Mouse (Mus musculus): ENCODE data around the gene Spg7.
"Not testable (repeated sequence)": the region's sequence is repeated elsewhere in the genome, so short reads cannot be mapped to it uniquely, and the experiment has no call there.

Spg7 gene

DNA sequence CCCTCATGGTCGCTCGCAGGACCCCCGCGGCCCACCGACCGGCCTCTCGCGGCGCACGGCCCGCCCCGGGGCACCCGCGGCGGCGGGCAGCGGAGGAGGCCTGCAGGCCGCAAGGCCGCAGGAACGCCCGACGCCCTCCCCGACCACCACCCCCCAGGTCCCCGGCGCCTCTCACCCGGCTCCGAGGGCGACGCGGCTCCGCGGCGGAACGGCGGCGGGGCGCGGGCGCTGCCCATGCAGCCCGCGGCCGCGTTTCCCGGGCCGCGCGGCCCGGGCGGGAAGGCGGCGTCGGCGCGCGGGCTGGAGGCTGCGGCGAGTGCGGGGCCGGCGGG lies 21.0 kb upstream of the Spg7 start:
- no peak for DNase-seq

DNA sequence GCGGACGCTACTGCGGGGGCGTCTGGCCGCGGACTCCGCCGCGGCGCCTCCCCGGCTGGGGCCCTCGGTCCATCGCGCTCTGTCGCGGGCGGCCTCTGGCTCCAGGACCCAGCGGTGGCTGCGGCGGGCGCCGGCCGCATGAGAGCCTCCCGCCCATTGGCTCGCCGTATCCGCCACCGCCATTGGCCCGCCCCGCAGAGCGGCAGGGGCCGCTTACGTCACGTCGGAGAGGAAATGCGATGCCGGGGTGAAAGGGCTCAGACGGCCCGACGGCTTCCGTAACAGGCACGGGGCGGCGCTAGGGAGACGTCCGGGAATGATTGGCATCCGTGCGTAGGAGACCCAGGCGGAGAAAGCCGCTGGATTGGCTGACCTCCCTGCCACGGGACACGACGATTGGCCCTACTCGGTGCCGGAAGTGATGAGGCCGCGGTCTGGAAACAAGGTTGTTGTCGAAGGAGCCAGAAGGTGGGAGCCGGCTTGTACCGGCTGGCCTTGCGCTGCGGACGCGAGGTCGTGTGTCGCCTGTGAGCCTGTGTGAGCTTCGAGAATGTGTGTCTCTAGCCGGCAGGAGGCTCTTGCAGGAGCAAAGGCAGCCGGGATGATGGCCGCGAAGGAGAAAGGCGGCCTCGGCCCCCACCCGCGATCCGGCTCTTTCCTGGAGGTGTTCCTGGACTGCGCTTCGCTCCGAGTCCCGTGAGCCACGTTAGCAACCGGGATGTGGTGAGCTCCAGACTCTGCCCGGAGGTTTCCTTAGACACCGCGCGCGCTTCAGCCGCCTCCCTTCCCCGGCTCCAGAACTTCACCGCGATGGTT lies 20.4 kb upstream of the Spg7 start, which contains the start of gene Ankrd11:
Ankrd11 (minus strand) TSS at position 120 of the 816 bp plus-strand sequence.
- peak; percentile 100 for DNase-seq

DNA sequence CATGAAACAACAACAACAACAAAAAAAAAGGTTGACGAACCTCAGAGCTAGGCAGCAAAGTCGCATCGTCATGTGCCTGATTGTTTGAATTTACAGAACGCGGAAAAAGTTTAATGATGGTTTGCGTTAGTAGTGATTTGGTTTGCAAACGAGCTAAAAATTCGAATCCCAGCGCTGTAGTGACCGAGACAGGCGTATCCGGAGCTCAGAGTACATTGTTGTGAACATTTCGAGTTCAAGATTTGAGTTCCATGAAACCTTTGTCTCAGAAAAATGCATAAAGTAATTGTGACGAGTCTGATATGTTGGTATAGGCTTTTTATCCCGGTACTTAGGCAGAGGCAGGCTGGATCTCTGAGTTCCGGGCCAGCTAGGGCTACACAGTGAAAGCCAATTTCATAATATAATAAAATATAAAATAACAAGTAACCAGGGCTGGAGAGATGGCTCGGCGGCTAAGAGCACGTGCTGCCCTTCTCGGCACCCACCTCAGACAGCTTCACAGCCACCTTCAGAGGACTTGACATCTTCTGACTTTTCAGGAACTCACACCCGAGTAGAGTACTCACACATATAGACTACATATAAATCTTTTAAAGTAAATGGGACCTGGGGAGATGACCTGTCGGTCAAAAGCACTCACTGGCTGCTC lies 19.6 kb upstream of the Spg7 start:
- DNase-seq = no peak

DNA sequence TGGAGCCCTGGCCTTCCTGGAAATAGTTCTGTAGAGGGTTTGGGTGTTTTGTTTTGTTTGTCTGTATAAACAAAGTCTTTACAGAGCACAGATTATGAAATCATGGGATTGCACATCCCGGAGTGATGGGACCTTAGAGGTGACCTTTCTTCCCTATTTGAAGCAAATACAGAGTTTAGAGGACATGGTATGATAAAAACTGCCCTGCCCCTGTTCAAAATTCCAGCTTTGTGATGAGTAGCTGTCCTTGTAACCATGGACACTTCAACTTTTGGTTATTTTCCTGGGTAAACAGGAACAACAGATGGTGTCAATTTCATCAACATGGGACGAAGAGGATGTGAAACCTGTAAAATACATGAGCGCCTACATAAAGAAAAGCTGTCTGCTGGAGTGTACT lies 18.8 kb upstream of the Spg7 start:
- DNase-seq = no peak

DNA sequence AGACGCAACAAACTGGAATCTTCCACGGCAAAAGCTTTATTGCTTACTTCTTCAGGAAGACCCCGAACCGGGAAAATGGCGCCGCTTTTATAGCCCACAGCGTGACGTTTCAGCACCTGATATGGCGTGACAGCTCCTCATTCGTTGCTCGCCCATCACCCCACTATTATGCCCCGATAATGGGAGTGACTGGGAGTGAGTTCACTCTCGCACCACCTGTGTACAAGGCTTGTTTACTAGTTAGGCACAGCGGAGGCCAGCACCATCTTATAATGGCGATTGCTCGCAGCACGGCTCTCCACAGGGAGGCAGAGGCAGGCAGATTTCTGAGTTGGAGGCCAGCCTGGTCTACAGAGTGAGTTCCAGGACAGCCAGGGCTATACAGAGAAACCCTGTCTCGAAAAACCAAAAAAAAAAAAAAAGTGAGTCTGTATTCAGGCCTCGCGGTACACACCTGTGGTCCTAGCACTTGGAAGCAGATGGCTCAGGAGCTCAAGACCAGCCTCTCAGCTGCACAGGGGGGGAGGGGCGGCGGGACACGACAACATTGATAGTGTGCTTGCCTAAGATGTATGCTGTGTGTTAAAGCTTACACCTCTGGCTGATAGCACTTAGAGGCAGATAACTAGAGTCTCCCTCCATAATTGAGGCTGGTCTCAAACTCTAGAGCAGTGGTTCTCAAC lies 17.9 kb upstream of the Spg7 start:
- DNase-seq = not testable (repeated sequence)

DNA sequence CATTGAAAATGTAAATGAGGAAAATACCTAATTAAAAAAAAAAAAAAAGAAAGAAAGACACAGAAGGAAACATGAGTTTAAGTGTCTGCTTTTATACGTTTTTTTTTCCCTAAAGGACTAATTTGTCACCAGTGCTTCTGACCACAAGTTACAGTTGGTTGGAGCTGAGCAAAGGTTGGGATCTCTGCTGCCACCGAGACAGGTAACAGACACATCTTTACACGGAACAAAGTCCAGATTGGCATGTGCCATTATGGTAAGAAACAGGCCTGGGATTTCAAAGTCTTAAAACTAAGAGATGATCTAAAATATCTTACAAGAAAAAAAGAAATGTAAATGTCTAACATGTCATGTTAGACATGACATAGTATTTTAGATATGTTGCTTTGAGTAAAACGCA lies 16.0 kb upstream of the Spg7 start:
- DNase-seq = peak; percentile 44

- DNase-seq = peak; percentile 49
These were observed 14.9 kb upstream of the Spg7 start for GRCm38 (mm10) chr8:123047827-123048226.

DNA sequence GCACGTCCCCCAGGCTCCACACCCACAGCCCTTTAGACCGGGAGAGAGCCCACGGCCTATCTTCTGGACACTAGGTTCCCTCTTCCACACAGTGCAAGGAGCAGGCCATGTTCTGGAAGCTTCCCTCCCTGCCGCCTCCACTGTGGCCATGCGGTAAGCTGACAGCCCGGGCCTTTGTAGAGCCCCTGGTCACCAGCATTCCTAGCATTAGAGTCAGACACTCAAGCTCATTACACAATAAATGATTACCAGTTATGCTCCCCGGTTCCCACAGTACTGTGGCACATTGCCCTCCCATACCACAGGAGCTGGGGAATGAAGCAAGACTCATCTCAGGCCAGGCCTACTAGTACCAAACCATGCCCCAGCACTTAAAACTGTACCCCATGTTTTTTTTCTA lies 14.3 kb upstream of the Spg7 start:
- DNase-seq = peak; percentile 29

DNA sequence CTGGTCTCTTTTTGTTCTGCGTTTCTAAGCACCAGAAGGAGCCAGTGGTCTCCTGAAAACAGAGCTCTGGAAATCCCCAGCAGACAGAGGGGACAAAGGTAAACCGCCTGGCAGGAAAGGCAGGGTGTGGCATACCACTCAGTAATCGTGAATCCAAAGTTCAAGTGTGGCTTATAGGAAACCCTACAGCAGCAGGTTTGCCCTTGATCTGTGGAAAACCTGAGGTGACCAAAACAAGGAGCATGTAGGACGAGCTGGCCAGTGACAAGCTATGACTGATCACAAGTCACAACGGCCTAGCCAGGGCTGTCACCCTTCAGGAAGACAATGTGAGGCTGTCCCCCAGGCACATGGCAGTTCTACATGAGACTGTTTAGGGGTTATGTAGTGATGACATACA lies 11.3 kb upstream of the Spg7 start:
- peak; percentile 65 for DNase-seq

DNA sequence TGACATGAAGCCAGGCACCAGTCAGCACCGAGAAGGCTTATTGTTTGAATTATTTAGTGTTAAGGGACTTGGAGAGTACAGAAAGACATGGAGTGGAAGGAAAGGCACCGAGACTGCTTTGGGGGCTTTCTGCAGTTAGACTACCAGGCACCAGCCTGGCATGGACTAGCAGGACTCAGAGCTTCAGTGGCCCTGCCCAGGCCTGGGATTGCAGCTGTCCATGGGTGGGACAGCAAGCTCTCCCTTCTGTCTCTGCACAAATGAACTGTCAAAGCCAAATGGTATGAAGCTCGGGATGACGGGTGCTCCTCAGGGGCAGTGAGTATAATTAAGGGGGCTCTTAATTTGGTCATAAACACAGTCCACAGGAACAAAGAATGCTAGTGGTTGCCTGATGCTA lies 1.3 kb downstream of the Spg7 start:
- DNase-seq = no peak

- DNase-seq = no peak
These were observed 2.1 kb downstream of the Spg7 start for GRCm38 (mm10) chr8:123064809-123065213.

DNA sequence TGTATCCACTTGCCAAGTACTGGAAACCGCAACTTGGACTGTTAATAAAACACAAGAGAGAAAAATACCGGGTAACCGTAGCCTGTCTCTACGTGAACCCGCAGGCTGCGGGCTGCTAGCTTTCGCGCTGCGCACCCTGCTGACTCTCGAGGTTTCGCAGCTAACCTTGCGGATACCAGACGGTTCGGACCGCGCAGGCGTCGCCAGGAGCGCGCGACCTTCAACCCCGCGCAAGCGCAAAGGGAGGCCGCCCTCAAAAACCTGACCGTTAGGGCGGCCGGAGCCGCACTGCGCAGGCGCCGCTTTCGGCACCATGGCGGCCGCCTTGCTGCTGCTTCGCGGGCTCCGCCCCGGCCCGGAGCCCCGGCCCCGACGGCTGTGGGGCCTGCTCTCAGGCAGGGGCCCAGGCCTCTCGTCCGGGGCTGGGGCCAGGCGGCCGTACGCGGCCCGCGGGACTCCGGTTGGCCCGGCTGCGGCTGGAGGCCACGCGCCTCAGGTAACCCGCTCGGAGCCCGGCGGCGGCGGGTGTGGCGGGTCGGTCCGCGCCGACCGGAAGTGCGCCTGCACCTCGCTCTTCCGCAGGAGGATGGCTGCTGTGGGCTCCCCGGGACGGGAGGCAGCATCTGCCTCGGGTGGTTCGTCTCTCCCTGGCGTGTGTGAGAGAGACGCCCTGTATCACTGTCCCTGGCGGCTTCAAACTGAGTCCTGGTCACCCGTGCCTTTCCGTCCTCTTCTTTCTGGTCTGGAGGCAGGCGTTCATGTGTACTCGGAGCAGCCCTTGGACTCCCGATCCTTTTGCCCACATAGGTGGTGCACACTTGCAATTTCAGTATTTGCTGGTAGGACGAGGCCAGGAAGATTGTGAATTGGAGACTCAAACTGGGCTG lies 2.7 kb downstream of the Spg7 start:
- peak; percentile 97 for DNase-seq

DNA sequence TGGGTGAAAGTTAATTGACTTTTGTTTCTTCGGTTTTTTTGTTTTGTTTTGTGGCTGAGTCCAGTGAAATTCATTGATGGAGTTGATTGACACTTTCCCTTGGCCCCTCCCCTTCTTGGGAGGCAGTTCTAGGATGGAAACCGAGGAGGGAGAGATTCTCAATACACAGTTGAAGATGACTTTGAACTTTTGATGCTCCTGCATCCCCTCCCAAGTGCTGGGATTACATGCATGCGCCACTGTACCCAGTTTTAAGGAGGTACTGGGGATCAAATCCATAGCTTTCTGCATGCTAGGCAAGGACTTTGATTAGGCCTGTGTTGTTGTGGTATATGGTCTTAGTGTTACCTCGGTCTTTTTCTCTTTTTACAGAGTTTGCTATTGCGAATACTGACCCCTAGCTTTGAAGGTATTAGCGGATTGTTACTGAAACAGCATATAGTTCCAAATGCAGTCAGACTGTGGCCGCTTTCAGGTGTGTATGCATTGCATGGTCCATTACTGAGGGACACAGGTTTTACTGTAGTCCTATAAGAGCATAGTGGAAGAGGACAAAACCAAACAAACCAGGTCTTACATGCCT lies 3.5 kb downstream of the Spg7 start:
- DNase-seq = no peak

- peak; percentile 29 for DNase-seq
These were observed 8.4 kb downstream of the Spg7 start for GRCm38 (mm10) chr8:123071176-123071575.

GRCm38 (mm10) chr8:123077213-123077612 lies 14.5 kb downstream of the Spg7 start:
- no peak for DNase-seq

GRCm38 (mm10) chr8:123082993-123083392 lies 20.3 kb downstream of the Spg7 start:
- DNase-seq = no peak

- DNase-seq = no peak
These were observed 20.9 kb downstream of the Spg7 start for GRCm38 (mm10) chr8:123083610-123084009.

DNA sequence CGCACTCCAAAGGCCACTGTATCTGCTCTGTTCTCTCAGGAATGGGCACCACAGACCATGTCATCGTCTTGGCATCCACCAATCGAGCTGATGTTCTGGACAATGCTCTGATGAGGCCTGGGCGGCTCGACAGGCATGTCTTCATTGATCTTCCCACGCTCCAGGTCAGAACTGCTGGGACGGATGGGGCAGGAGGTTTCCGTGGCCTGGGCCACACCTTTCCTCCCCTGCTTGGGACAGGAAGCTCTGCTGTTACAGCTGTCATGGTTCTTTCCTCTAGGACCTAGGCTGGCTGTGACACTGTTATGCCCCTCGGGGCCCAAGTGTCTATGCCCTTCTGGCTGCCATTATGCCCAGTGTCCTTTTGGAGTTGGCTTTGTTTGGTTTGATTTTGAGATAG lies 24.5 kb downstream of the Spg7 start:
- DNase-seq = no peak

- no peak for DNase-seq
These were observed 34.5 kb downstream of the Spg7 start for GRCm38 (mm10) chr8:123097216-123097615.

GRCm38 (mm10) chr8:123097786-123098584 lies 35.2 kb downstream of the Spg7 start:
- DNase-seq = peak; percentile 62

GRCm38 (mm10) chr8:123100288-123100687 lies 37.5 kb downstream of the Spg7 start:
- peak; percentile 30 for DNase-seq

GRCm38 (mm10) chr8:123101244-123101643 lies 38.5 kb downstream of the Spg7 start:
- DNase-seq = no peak
